Mouse (Mus musculus): ENCODE measurements around the gene Zfp143.

- TF ChIP-seq TAL1 (IDR thresholded peaks at IDR 0.05; ENCODE audit: low read length) (no peak), GATA1 (IDR thresholded peaks at IDR 0.05; ENCODE audit: low read length) (no peak)
Measured at GRCm38 (mm10) chr7:110069070-110069469, 8.1 kb downstream of the Zfp143 start.
